Mouse (Mus musculus) pancreas, adult 10 weeks (tissue): ENCODE results near the gene Nkapl. TPM values are rescaled to one million over a fixed set of nuclear protein-coding genes. Genes with fewer than 3 reads are reported as not detected.

Source experiments
- polyA plus RNA-seq: library from polyadenylated mRNA; stranded (reverse); fragments of 350-450 nt; fragmentation: Illumina TruSeq; extraction: RNeasy Lipid Tissue Mini Kit (QIAGEN cat#74804); gene quantifications from one replicate; pipeline ENCODE4 v1.2.3, GENCODE M21; 2015; ENCODE audit warnings: low read depth, low replicate concordance; ENCODE audit not compliant: insufficient read depth

The Nkapl gene
- not detected for polyA plus RNA-seq

GRCm38 (mm10) chr13:21468061-21469019 lies at the start of gene Nkapl:
Gene Nkapl, minus strand, starts transcription at chr13:21468509.

DNA sequence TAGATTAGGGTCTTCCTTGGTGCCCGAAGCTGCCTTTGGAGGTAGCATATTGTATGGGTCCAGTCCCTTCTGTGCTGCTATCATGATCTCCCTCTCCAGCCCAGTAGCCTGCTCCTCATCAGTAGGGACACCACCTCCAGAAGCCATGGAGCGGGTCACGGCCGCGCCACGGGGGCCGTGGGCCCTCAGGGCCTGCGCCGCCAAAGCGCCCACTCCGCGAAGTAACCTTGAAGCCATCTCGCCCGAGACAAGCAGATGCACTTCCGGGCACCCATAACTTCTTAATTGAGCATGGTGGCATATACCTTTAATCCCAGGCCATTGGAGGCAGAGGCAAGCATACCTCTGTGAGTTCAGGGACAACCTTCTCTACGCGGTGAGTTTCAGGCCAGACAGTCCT lies 32.9 kb upstream of the Nkapl start, which contains the start of gene Gm11273:
Gene Gm11273, minus strand, starts transcription at position 237 of the 400 bp plus-strand sequence.

GRCm38 (mm10) chr13:21495080-21495479 lies 26.8 kb upstream of the Nkapl start, which contains the start of gene AK157302:
Gene AK157302, plus strand, starts transcription at chr13:21495223.

GRCm38 (mm10) chr13:21478759-21479670 lies 10.7 kb upstream of the Nkapl start, which contains the start of the genes Zkscan4 and Gm10065:
Gene Zkscan4, plus strand, starts transcription at chr13:21478907.
Gene Gm10065, minus strand, starts transcription at chr13:21479441.

DNA sequence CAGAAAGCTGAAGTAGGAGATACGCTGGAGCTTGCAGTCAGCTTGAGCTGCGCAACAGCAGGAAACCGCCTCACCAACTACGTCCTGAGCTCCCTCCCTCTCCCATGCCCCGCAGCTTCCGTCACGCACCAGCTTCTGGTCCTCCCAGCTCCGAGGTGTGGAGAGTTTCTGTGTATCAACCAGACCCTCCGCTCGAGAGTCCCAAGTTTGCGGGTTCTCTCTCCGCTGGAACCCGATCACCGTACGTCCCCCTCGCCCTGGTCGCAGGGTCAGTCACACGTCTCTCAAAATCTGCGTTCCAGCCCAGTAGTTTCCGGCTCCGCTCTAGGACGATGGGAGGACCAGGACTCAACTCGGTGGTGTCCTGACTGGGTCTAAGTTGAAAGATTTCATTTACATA lies 14.9 kb downstream of the Nkapl start, which contains the start of gene Zscan26:
Gene Zscan26, minus strand, starts transcription at position 282 of the 400 bp plus-strand sequence.

DNA sequence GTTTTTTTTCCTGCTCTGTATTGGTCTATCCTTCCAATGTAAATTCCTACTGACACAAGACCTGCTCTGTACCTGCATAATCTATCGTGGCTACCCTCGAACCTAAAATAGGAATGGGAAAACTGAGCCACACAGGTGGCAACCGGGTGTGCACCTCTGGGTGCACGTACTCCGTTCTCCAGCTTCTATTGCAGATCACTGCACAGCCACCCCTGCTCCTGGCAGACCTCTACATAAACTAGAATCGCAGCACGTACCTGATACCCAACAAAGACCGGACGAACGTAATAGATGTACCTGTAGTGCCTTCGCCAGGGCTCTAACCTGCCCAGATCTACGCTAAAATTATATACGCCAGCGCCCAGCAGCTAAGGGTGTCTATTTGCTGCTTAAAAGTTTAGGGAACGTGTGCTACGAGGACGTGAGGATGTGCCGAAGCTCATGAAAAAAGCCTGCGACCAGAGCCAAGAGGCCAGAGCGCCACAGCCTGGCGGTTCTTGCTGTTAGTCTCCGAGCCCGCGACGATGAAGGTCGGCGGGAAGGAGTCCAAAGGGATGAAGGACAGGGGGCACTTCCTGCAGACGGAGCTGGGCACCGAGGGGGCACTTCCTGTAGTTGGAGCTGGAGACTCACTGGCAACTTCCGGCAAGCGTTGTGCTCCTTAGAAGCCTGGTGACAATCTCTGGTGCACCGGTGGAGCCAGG lies 27.7 kb downstream of the Nkapl start, which contains the start of gene Pgbd1:
Gene Pgbd1, minus strand, starts transcription at position 556 of the 704 bp plus-strand sequence.

Other genes starting within 250 kb of the Nkapl start
- gene Gpx5, start 175.8 kb downstream of the Nkapl start, polyA plus RNA-seq, result 1.3 TPM
- not detected for gene Gpx6, start 156.4 kb downstream of the Nkapl start, polyA plus RNA-seq
- not detected for gene Olfr1367, start 121.6 kb downstream of the Nkapl start, polyA plus RNA-seq
- gene Zscan12, start 105.7 kb downstream of the Nkapl start, polyA plus RNA-seq, result 1.2 TPM
- gene Zkscan3, start 65.8 kb downstream of the Nkapl start, polyA plus RNA-seq, result 19.2 TPM
- 0.50 TPM for gene Pgbd1, start 27.5 kb downstream of the Nkapl start, polyA plus RNA-seq
- gene Zscan26, start 14.8 kb downstream of the Nkapl start, polyA plus RNA-seq, result 20.8 TPM
- gene Zkscan4, start 10.4 kb upstream of the Nkapl start, polyA plus RNA-seq, result 0.92 TPM
- not detected for gene Gm10065, start 10.9 kb upstream of the Nkapl start, polyA plus RNA-seq
- gene AK157302, start 26.7 kb upstream of the Nkapl start, polyA plus RNA-seq, result not detected
- gene Gm11273, start 32.9 kb upstream of the Nkapl start, polyA plus RNA-seq, result not detected
- gene Zkscan8, start 62.6 kb upstream of the Nkapl start, polyA plus RNA-seq, result 2.1 TPM
- gene Olfr1366, start 74.3 kb upstream of the Nkapl start, polyA plus RNA-seq, result not detected
- not detected for gene Olfr1535, start 91.4 kb upstream of the Nkapl start, polyA plus RNA-seq
- not detected for gene Olfr1364, start 113.2 kb upstream of the Nkapl start, polyA plus RNA-seq
- not detected for gene Olfr1362, start 145.5 kb upstream of the Nkapl start, polyA plus RNA-seq
- not detected for gene Olfr11, start 174.0 kb upstream of the Nkapl start, polyA plus RNA-seq
- not detected for gene Olfr1361, start 194.9 kb upstream of the Nkapl start, polyA plus RNA-seq
- gene Olfr1360, start 208.9 kb upstream of the Nkapl start, polyA plus RNA-seq, result not detected
- not detected for gene Olfr1359, start 229.6 kb upstream of the Nkapl start, polyA plus RNA-seq
- not detected for gene Hist1h2bl, start 247.6 kb upstream of the Nkapl start, polyA plus RNA-seq
- gene Hist1h2ai, start 247.9 kb upstream of the Nkapl start, polyA plus RNA-seq, result not detected
- gene Hist1h3h, start 249.2 kb upstream of the Nkapl start, polyA plus RNA-seq, result not detected